Mouse (Mus musculus) intestine, postnatal 0 days (tissue): Measurements from ENCODE around the gene Pycr1. TPM values are rescaled to one million over a fixed set of nuclear protein-coding genes. Genes with fewer than 3 reads are reported as not detected.

Experiments used
- ATAC-seq: fragments of 200-750 bp; cut with Nextera tagmentation; 2 replicates; pipeline ENCODE4 v1.8.0; 2017; ENCODE audit warnings: mild to moderate bottlenecking, moderate TSS enrichment, moderate library complexity
- H3K27ac ChIP-seq: fragments of 300-500 bp; sonication (generic); 2 replicates; pipeline ENCODE4 v1.5.1; 2014; ENCODE audit warnings: mild to moderate bottlenecking, low read depth, low read length, moderate library complexity
- H3K27me3 ChIP-seq: fragments of 300-500 bp; sonication (generic); replicated peaks from 2 replicates; pipeline ENCODE4 v1.6.1; 2014; ENCODE audit warnings: low read length, mixed read lengths; ENCODE audit not compliant: control insufficient read depth, insufficient read depth
- H3K36me3 ChIP-seq: fragments of 300-500 bp; sonication (generic); 2 replicates; pipeline ENCODE4 v1.6.1; 2014; ENCODE audit warnings: mild to moderate bottlenecking, moderate library complexity; ENCODE audit not compliant: control insufficient read depth, insufficient read depth
- H3K4me1 ChIP-seq: fragments of 300-500 bp; sonication (generic); replicated peaks from 2 replicates; pipeline ENCODE4 v1.6.1; 2014; ENCODE audit warnings: antibody characterized with exemption, low read length, mixed read lengths; ENCODE audit not compliant: control insufficient read depth, insufficient read depth
- H3K4me2 ChIP-seq: fragments of 300-500 bp; sonication (generic); replicated peaks from 2 replicates; pipeline ENCODE4 v1.6.1; 2014; ENCODE audit warnings: low read depth, mild to moderate bottlenecking, moderate library complexity
- H3K4me3 ChIP-seq: fragments of 300-500 bp; sonication (generic); 2 replicates; pipeline ENCODE4 v1.5.1; 2014; ENCODE audit warnings: low read depth, low read length
- H3K9ac ChIP-seq: fragments of 300-500 bp; sonication (generic); 2 replicates; pipeline ENCODE4 v1.6.1; 2014; ENCODE audit warnings: mild to moderate bottlenecking, low read depth, low read length
- H3K9me3 ChIP-seq: fragments of 300-500 bp; sonication (generic); 2 replicates; pipeline ENCODE4 v1.6.1; 2016; ENCODE audit warnings: mixed run types; ENCODE audit not compliant: control insufficient read depth
- CTCF ChIP-seq: sonication (generic); IDR thresholded peaks from 2 replicates; pipeline ENCODE4 v1.5.1; 2016; ENCODE audit warnings: low read depth, mild to moderate bottlenecking, control low read depth, antibody characterized with exemption, moderate library complexity
- WGBS: fragments of 180-500 bp; shearing (Covaris S2); extraction: QIAGEN DNeasy Blood & Tissue Kit; methylation state at CpG from one replicate; pipeline ENCODE4 v1.1.7; 2014; 5-methylcytosine and 5-hydroxymethylcytosine counted together
- polyA plus RNA-seq: library from polyadenylated mRNA; unstranded; fragments of >200 nt; fragmentation: Nextera tagmentation; extraction: Ambion mirVana; gene quantifications from 2 replicates; pipeline ENCODE4 v1.2.1, GENCODE M21; 2015

Gene Pycr1
- polyA plus RNA-seq, 1 experiment from 2014 or later = 6.5 TPM

DNA sequence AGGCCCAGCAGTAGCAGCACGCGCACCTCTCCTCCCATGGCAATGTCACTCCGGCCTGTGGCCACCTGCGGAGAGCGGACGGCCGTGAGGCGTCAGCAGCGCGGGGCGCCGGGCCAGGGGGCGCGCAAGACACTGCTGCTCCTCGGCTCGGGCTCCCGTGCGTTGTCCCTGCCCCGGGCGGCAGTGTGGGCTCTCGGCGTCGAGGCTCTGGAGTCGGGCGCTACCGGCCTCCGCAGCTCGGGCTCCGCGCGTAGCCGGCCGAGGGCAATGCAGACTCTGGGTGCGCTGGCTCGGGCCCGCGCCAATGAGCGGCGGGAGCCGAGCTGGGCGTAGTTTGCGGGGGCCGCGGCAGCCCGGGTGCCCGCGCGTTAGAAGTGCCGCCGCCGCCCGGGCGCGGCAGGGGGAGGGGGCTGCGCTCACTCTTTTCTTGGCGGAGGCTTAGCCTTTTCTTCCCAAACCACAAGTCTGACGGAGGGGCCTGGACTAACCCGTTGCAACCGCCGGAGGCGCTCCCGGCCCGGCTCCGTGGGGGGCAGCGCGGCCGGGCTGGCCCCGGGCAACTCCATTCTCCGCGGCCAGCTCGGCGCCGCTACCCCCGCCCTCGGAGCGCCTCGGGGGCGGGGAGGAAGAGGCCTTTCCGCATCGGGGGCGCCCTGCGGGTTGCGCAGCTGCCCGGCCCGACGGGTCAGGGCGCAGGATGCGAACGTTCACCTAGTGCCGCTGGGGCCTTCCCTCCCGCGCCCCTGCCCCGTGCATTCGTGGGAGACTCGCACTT, 16.9 kb upstream of the Pycr1 start:
- Histone ChIP-seq H3K4me3 (peak overlapping the region; percentile 42), H3K27ac (no peak overlapping the region), H3K4me1 (peaks cover 8% of the 10 kb centered on the region), H3K9ac (peak overlapping the region; percentile 31; the same call in 1 of the 2 replicates), H3K4me2 (peak overlapping the region; percentile 81), H3K36me3 (no peaks in the 10 kb centered on the region), H3K27me3 (peaks cover 76% of the 10 kb centered on the region), H3K9me3 (no peaks in the 10 kb centered on the region)
- TF ChIP-seq CTCF = peak; percentile 40
- ATAC-seq = peak; percentile 48
- under 1% methylated on average over 85 of the region's 95 CpGs for WGBS

DNA sequence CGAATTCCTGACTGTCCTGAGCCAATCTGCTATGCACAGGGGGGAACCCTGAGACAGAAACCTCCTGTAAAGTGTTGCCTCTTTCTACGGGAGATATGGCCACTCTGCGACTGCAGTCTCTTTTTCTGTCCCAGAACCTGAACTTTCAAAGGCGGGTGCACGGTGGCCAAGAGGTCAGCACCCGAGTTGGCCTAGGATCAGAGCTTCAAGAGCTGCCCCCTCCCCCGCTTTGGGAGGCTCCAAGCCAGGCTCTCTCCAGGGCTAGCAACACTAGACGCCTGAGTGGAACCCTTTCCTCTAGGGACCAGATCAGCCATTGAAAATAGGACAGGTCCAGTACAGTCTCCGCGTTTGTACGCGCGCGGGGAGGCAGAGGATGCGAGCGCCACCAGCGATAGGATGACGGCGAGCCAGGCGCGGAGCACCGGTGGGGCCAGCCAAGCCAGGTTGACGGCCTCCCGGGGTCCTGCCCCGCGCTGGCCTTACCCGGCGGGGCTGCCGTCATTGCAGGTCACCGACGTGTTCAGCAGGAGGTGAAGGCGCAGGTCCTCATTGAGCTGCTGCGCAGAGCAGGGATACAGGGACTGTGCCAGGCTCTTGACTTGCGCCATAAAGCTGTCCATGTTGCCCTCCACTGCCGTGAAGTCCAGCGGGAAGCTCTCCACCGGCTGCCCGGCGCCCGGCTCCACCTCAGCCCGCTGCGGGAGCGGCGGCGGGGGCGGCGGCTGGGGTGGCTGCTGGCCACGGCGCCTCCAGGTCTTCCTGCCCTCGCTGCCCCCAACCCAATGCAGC, 16.1 kb upstream of the Pycr1 start:
- Histone ChIP-seq H3K27me3 (peaks cover 74% of the 10 kb centered on the region), H3K9me3 (no peaks in the 10 kb centered on the region), H3K9ac (no peak overlapping the region), H3K36me3 (no peaks in the 10 kb centered on the region), H3K4me1 (peaks cover 8% of the 10 kb centered on the region), H3K27ac (no peak overlapping the region), H3K4me3 (peak overlapping the region; percentile 42), H3K4me2 (peak overlapping the region; percentile 81)
- ATAC-seq = no peak
- 3% methylated on average over 50 of the region's 50 CpGs for WGBS
- TF ChIP-seq CTCF = no peak

DNA sequence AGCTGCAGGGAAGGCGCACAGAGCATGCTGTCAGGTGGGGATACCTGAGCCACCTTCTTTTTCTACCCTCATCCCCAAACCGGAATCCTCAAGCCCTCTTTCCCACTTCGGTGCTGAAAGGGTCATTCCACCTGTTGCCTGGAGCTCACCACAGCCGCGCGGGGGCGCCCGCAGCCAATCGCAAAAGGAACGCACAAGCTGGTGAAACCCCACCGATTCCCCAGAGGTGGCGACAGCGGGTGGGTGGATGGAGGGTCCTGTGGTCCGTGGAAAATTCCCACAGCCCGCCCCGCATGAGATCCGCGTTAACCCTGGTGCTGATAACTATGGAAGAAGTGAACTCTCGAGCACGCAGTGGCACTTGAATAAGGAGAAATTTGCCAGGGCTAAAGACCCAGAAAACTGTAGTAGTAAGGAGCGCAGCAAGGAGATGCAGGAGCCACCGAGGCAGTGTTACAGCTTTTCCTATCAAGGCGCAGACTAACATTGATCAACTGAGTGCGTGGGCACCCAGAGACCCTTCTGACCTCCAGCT, 15.4 kb upstream of the Pycr1 start:
- 0 out of 2 replicates have a peak, but pooled peaks have one; percentile 6 for ATAC-seq
- H3K4me2 ChIP-seq = 0 out of 2 replicates have a peak overlapping the region, but pooled peaks have one; percentile 18
- H3K27ac ChIP-seq = no peak overlapping the region
- H3K9ac ChIP-seq = no peak overlapping the region
- H3K4me3 ChIP-seq = no peak overlapping the region
- 3% methylated on average over 24 of the region's 24 CpGs for WGBS
- H3K27me3 ChIP-seq = peaks cover 74% of the 10 kb centered on the region
- TF ChIP-seq CTCF = peak; percentile 96
- H3K36me3 ChIP-seq = no peaks in the 10 kb centered on the region
- H3K9me3 ChIP-seq = no peaks in the 10 kb centered on the region
- peaks cover 8% of the 10 kb centered on the region for H3K4me1 ChIP-seq

DNA sequence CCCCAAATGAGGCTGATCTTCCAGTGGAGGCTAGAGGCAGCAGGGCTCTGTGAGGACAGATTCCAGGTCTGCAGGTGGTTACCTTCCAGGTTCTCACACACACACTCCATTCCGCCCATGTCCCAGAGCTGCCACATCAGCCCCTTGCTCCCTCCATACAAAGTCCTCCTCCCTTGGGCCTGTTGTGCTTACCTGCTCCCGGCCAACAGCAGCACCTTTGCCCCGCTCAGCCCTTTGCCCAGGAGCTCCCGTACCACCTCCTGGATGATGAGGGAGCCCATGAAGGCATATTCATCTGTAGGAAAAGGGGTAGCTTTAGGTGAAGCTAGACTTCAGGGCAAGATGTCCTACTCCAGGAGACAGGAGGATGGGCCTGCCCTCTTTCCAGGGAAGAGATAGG, 13.7 kb upstream of the Pycr1 start:
- Histone ChIP-seq H3K9me3 (no peaks in the 10 kb centered on the region), H3K27ac (no peak overlapping the region), H3K4me3 (no peak overlapping the region), H3K36me3 (no peaks in the 10 kb centered on the region), H3K4me2 (no peak overlapping the region), H3K9ac (no peak overlapping the region), H3K4me1 (peaks cover 8% of the 10 kb centered on the region), H3K27me3 (peaks cover 64% of the 10 kb centered on the region)
- WGBS = 83% methylated on average over 4 of the region's 4 CpGs
- ATAC-seq = no peak
- TF ChIP-seq CTCF = no peak

DNA sequence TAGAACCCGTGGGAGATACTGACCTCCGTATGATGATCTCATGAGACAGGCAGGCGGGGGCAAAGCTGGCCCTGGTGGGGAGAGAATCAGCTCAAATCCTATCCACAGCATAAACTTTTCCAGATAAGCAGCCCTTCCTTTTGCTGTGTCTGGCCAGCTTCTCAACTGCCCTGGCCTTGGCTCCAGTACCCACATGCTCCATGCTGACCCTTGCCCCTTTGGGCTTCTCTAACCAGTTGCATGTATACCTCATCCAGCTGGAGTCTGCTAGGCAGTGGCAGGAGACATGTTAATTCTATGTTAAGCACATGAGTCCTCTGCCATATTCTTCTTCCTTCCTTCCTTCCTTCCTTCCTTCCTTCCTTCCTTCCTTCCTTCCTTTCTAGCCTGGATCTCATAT, 11.2 kb upstream of the Pycr1 start:
- 68% methylated on average over 3 of the region's 3 CpGs for WGBS
- Histone ChIP-seq H3K9ac (no peak overlapping the region), H3K4me3 (no peak overlapping the region), H3K27me3 (peaks cover 38% of the 10 kb centered on the region), H3K9me3 (no peaks in the 10 kb centered on the region), H3K27ac (no peak overlapping the region), H3K4me2 (no peak overlapping the region), H3K4me1 (0 out of 2 replicates have a peak, but pooled peaks cover under 1% of the 10 kb centered on the region), H3K36me3 (no peaks in the 10 kb centered on the region)
- ATAC-seq = no peak
- no peak for TF ChIP-seq CTCF

DNA sequence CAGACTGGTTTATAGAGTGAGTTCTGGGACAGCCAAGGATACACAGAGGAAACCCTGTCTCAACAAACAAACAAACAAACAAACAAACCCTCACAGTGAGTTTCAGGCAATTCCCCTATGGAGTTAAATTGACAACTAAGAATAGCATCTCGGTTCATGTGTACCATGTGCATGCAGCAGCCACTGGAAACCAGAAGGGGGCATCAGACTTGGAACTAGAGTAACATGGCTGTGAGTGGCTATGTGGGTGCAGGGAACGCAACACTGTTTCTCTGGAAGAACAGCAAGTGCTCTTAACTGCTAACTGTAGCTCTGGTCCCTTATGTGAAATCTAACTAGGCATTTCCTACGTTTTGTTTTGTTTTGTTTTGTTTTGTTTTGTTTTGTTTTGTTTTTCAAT, 8.3 kb upstream of the Pycr1 start:
- no peaks in the 10 kb centered on the region for H3K36me3 ChIP-seq
- H3K4me1 ChIP-seq = 0 out of 2 replicates have a peak, but pooled peaks cover 5% of the 10 kb centered on the region
- H3K4me3 ChIP-seq = no peak overlapping the region
- peak; percentile 44 for TF ChIP-seq CTCF
- H3K9ac ChIP-seq = no peak overlapping the region
- WGBS = 72% methylated on average over 3 of the region's 3 CpGs
- no peaks in the 10 kb centered on the region for H3K9me3 ChIP-seq
- peaks cover 16% of the 10 kb centered on the region; the same call in 1 of the 2 replicates for H3K27me3 ChIP-seq
- ATAC-seq = no peak
- no peak overlapping the region for H3K27ac ChIP-seq
- H3K4me2 ChIP-seq = no peak overlapping the region
